Mouse (Mus musculus) E14TG2a.4 (cell line): ENCODE measurements around the gene Muc3.
"Not testable (repeated sequence)": the region's sequence is repeated elsewhere in the genome, so short reads cannot be mapped to it uniquely, and the experiment has no call there.

Source experiments
- H3K27me3 ChIP-seq: 2 replicates; pipeline ENCODE4 v1.6.1; 2014; ENCODE audit warnings: low read length, control low read depth; ENCODE audit not compliant: insufficient read depth
- H3K36me3 ChIP-seq: 2 replicates; pipeline ENCODE4 v1.6.1; 2014; ENCODE audit warnings: low read length, control low read depth; ENCODE audit not compliant: insufficient read depth
- H3K4me1 ChIP-seq: replicated peaks from 2 replicates; pipeline ENCODE4 v1.6.1; 2014; ENCODE audit warnings: low read depth, low read length, control low read depth
- H3K4me3 ChIP-seq: replicated peaks from 2 replicates; pipeline ENCODE4 v1.5.1; 2014; ENCODE audit warnings: mild to moderate bottlenecking, low read length
- H3K9me3 ChIP-seq: 2 replicates; pipeline ENCODE4 v1.6.1; 2014; ENCODE audit warnings: low read length, control low read depth
- CTCF ChIP-seq: conservative IDR thresholded peaks from 2 replicates; pipeline ENCODE4 v1.5.1; 2014; ENCODE audit warnings: low read length
- NANOG ChIP-seq: IDR thresholded peaks from 2 replicates; pipeline ENCODE4 v1.6.1; 2014; ENCODE audit warnings: borderline replicate concordance, low read length, mixed read lengths
- POU5F1 ChIP-seq: IDR thresholded peaks from 2 replicates; pipeline ENCODE4 v1.6.1; 2014; ENCODE audit warnings: low read length, borderline replicate concordance

Muc3 gene

GRCm38 (mm10) chr5:137138977-137139376 lies 10.1 kb downstream of the Muc3 start:
- Histone ChIP-seq H3K4me3 (no peak overlapping the region), H3K9me3 (no peaks in the 10 kb centered on the region), H3K4me1 (peaks cover 26% of the 10 kb centered on the region), H3K27me3 (peaks cover 46% of the 10 kb centered on the region), H3K36me3 (no peaks in the 10 kb centered on the region)
- no peak for TF ChIP-seq CTCF
- TF ChIP-seq POU5F1: no peak
- TF ChIP-seq NANOG: no peak

- peaks cover 6% of the 10 kb centered on the region for H3K4me1 ChIP-seq
- TF ChIP-seq NANOG (no peak), CTCF (no peak), POU5F1 (no peak)
- H3K4me3 ChIP-seq: no peak overlapping the region
- H3K27me3 ChIP-seq: peaks cover 42% of the 10 kb centered on the region
- H3K9me3 ChIP-seq: no peaks in the 10 kb centered on the region
- H3K36me3 ChIP-seq: no peaks in the 10 kb centered on the region
Observed at GRCm38 (mm10) chr5:137134959-137135358, 14.2 kb downstream of the Muc3 start.

GRCm38 (mm10) chr5:137131490-137131889 lies 17.6 kb downstream of the Muc3 start:
- Histone ChIP-seq H3K9me3 (no peaks in the 10 kb centered on the region; the same call in 1 of the 2 replicates), H3K36me3 (no peaks in the 10 kb centered on the region), H3K4me3 (no peak overlapping the region), H3K27me3 (peaks cover 16% of the 10 kb centered on the region), H3K4me1 (peaks cover 15% of the 10 kb centered on the region)
- TF ChIP-seq POU5F1: no peak
- TF ChIP-seq CTCF: peak; percentile 76
- no peak for TF ChIP-seq NANOG

GRCm38 (mm10) chr5:137129281-137129680 lies 19.8 kb downstream of the Muc3 start:
- H3K36me3 ChIP-seq: no peaks in the 10 kb centered on the region
- peak overlapping the region; percentile 20; the same call in 1 of the 2 replicates for H3K4me3 ChIP-seq
- TF ChIP-seq POU5F1: no peak
- TF ChIP-seq CTCF: no peak
- no peak for TF ChIP-seq NANOG
- H3K27me3 ChIP-seq: peaks cover 4% of the 10 kb centered on the region; the same call in 1 of the 2 replicates
- no peaks in the 10 kb centered on the region; the same call in 1 of the 2 replicates for H3K9me3 ChIP-seq
- H3K4me1 ChIP-seq: peaks cover 30% of the 10 kb centered on the region

GRCm38 (mm10) chr5:137123516-137123915 lies 25.6 kb downstream of the Muc3 start:
- Histone ChIP-seq H3K27me3 (no peaks in the 10 kb centered on the region), H3K36me3 (no peaks in the 10 kb centered on the region), H3K9me3 (no peaks in the 10 kb centered on the region; the same call in 1 of the 2 replicates), H3K4me1 (peaks cover 56% of the 10 kb centered on the region), H3K4me3 (no peak overlapping the region)
- TF ChIP-seq NANOG (no peak), CTCF (no peak), POU5F1 (no peak)

- Histone ChIP-seq H3K4me1 (peaks cover 56% of the 10 kb centered on the region), H3K36me3 (no peaks in the 10 kb centered on the region), H3K4me3 (no peak overlapping the region), H3K9me3 (no peaks in the 10 kb centered on the region), H3K27me3 (no peaks in the 10 kb centered on the region)
- TF ChIP-seq NANOG (no peak), CTCF (peak; percentile 64), POU5F1 (no peak)
Observed at GRCm38 (mm10) chr5:137122686-137123193, 26.4 kb downstream of the Muc3 start.

- no peaks in the 10 kb centered on the region for H3K9me3 ChIP-seq
- no peaks in the 10 kb centered on the region for H3K27me3 ChIP-seq
- no peaks in the 10 kb centered on the region for H3K36me3 ChIP-seq
- no peak overlapping the region for H3K4me3 ChIP-seq
- peaks cover 69% of the 10 kb centered on the region for H3K4me1 ChIP-seq
- TF ChIP-seq CTCF (no peak), POU5F1 (no peak), NANOG (no peak)
Observed at GRCm38 (mm10) chr5:137121280-137121679, 27.8 kb downstream of the Muc3 start.

GRCm38 (mm10) chr5:137118878-137119277 lies 30.2 kb downstream of the Muc3 start:
- Histone ChIP-seq H3K36me3 (peaks cover 7% of the 10 kb centered on the region; the same call in 1 of the 2 replicates), H3K27me3 (peaks cover 6% of the 10 kb centered on the region), H3K4me3 (no peak overlapping the region), H3K9me3 (no peaks in the 10 kb centered on the region), H3K4me1 (peaks cover 77% of the 10 kb centered on the region)
- TF ChIP-seq POU5F1: no peak
- no peak for TF ChIP-seq CTCF
- TF ChIP-seq NANOG: no peak

- not testable (repeated sequence) for H3K4me3 ChIP-seq, H3K9me3 ChIP-seq
- Histone ChIP-seq H3K27me3 (peaks cover 14% of the 10 kb centered on the region), H3K36me3 (peaks cover 14% of the 10 kb centered on the region), H3K4me1 (peaks cover 78% of the 10 kb centered on the region)
Observed at GRCm38 (mm10) chr5:137117994-137118393, 31.1 kb downstream of the Muc3 start.
